Mouse (Mus musculus) layer of hippocampus, adult 2 months (tissue): ENCODE results near the gene Cdh23. TPM values are rescaled to one million over a fixed set of nuclear protein-coding genes. Genes with fewer than 3 reads are reported as not detected.
A peak's percentile ranks its signal among the peaks of the same experiment; 100 is the strongest.

Experiments
- DNase-seq, 2 experiments: peaks; one replicate each; pipeline ENCODE4 v3.0.0; 2022; ENCODE audit warnings: low spot score in 2 of 2
- H3K27ac ChIP-seq: fragments of 200-600 bp; 2 replicates; pipeline ENCODE4 v1.8.1; 2022
- H3K4me3 ChIP-seq: fragments of 200-600 bp; 2 replicates; pipeline ENCODE4 v1.8.1; 2022; ENCODE audit warnings: mild to moderate bottlenecking
- CTCF ChIP-seq: fragments of 200-600 bp; conservative IDR thresholded peaks from 2 replicates; pipeline ENCODE4 v1.8.1; 2022; ENCODE audit warnings: antibody characterized with exemption, mild to moderate bottlenecking, moderate library complexity
- total RNA-seq, 2 experiments: library from RNA; stranded (reverse); gene quantifications; 2 replicates each; pipeline ENCODE4 v1.2.3; 2021

Cdh23 gene
- total RNA-seq, 2 experiments from 2014 or later, result 2.7 to 2.9 TPM

DNA sequence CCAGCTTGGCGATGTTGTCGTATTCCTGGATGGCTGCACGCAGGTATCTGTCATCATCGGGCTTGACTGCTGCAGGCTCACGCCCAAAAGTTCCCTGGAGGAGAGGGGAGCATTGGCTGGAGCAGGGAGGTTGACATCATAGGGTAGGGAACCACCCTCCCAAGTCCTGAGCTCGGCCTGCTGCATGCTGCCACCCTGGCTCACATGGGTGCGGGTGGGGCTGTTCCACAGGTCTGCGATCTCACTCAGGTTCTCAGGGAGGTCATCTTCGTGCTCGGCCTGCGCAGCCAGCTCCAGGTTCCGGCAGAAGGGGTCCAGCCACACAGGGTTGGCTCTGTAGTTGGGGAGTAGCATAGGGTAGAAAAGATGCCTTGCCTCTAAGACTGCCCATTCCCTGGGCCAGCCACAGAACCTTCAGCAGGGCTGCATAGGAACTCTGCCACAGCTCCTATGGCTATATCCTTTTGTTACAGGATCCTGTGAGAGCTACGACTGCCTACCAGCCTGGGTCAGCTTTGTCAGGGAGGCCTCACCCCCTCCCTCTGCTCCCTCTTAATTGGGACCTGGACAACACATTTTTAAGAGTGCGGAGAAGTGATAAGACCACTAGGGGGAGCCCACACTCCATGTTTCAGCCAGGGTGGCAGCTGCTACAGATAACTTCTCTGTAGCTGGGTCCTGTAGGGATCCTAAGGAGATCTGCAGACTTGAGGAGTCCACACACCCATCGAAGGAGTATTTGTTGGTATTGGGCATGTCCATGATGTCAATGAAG, 391.2 kb downstream of the Cdh23 start:
- DNase-seq, result peak; percentile 83 to 85
- H3K27ac ChIP-seq, result no peak overlapping the region; the same call in 1 of the 2 replicates
- peak; percentile 95 for TF ChIP-seq CTCF
- no peak overlapping the region for H3K4me3 ChIP-seq

- DNase-seq, result no peak
- no peak for TF ChIP-seq CTCF
- H3K4me3 ChIP-seq, result no peak overlapping the region
- H3K27ac ChIP-seq, result no peak overlapping the region
Measured at GRCm38 (mm10) chr10:60303419-60303818, 392.9 kb downstream of the Cdh23 start.

DNA sequence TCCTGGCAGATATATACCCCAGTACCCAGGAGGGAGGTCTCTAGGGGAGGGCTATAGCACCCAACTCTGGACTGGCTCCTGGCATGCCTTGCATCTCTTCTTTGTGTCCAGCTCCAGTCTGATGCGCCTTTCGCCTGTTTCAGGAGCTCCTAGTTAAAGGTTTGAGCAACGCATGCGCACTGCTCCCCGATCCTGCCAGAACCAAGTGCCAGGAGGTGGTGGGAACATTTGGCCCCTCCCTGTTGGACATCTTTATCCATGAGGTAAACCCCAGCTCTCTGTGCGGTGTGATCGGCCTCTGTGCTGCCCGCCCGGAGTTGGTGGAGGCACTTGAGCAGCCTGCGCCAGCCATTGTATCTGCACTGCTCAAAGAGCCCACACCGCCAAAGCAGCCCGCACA, 396.7 kb downstream of the Cdh23 start:
- Histone ChIP-seq H3K4me3 (no peak overlapping the region), H3K27ac (0 out of 2 replicates have a peak overlapping the region, but pooled peaks have one; percentile 0)
- no peak for TF ChIP-seq CTCF
- no peak for DNase-seq

- H3K4me3 ChIP-seq, result no peak overlapping the region
- no peak for TF ChIP-seq CTCF
Measured at GRCm38 (mm10) chr10:60296027-60296426, 400.3 kb downstream of the Cdh23 start.

GRCm38 (mm10) chr10:60295356-60295755, 400.9 kb downstream of the Cdh23 start:
- DNase-seq, result no peak
- no peak for TF ChIP-seq CTCF
- Histone ChIP-seq H3K4me3 (no peak overlapping the region), H3K27ac (peak overlapping the region; percentile 4)

More at GRCm38 (mm10) chr10:60296027-60296426, 400.3 kb downstream of the Cdh23 start:
- no peak for DNase-seq
- H3K27ac ChIP-seq, result peak overlapping the region; percentile 4

GRCm38 (mm10) chr10:60294621-60295020, 401.7 kb downstream of the Cdh23 start:
- TF ChIP-seq CTCF, result no peak
- no peak overlapping the region for H3K4me3 ChIP-seq
- peak overlapping the region; percentile 4; the same call in 1 of the 2 replicates for H3K27ac ChIP-seq
- no peak for DNase-seq

DNA sequence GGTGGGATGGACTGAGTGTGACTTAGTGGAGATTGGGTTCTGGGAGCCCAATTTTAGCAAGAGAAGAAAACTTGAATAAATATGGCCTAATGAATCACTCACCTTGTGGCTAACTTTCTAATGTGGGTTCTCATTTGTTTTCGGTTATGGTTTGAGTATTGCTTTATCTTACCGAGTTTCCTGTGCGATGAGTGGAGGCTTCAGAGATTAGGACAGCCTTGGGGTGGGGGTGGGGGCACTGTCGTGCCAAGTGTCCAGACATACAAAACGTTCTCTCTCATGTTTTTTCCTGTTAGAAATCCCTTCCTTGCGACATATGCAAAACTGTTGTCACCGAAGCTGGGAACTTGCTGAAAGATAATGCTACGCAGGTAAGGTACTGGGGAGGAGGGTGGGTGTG, 404.1 kb downstream of the Cdh23 start:
- no peak for TF ChIP-seq CTCF
- no peak for DNase-seq
- no peak overlapping the region for H3K27ac ChIP-seq
- H3K4me3 ChIP-seq, result no peak overlapping the region

GRCm38 (mm10) chr10:60290739-60291110, 405.6 kb downstream of the Cdh23 start:
- no peak for TF ChIP-seq CTCF
- DNase-seq, result no peak
- Histone ChIP-seq H3K4me3 (no peak overlapping the region), H3K27ac (peak overlapping the region; percentile 51; the same call in 1 of the 2 replicates)

- TF ChIP-seq CTCF, result no peak
- H3K4me3 ChIP-seq, result no peak overlapping the region
- peak overlapping the region; percentile 51; the same call in 1 of the 2 replicates for H3K27ac ChIP-seq
- no peak for DNase-seq
Measured at GRCm38 (mm10) chr10:60290026-60290738, 406.1 kb downstream of the Cdh23 start.

GRCm38 (mm10) chr10:60289216-60289615, 407.1 kb downstream of the Cdh23 start:
- TF ChIP-seq CTCF, result no peak
- Histone ChIP-seq H3K27ac (peak overlapping the region; percentile 11; the same call in 1 of the 2 replicates), H3K4me3 (no peak overlapping the region)
- DNase-seq, result no peak

DNA sequence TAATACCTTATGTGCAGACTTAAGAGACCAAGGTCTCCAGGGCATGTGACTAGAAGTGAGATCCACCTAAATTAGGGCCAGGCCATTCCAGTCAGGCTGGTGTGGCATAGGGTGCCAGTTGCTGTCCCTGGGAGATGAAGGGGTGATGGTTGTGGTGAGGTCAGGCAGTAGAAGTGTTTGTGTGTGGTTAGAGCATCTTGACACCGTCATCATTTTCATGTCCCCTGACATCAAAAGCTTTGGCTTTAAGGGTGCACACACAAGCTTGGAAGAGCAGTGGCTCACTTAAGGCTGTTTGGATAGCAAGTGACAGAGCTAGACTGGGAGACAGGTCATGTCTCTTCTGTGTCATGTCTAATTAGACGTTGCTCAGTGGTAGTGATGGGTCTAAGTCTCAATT, 408.6 kb downstream of the Cdh23 start:
- TF ChIP-seq CTCF, result no peak

DNA sequence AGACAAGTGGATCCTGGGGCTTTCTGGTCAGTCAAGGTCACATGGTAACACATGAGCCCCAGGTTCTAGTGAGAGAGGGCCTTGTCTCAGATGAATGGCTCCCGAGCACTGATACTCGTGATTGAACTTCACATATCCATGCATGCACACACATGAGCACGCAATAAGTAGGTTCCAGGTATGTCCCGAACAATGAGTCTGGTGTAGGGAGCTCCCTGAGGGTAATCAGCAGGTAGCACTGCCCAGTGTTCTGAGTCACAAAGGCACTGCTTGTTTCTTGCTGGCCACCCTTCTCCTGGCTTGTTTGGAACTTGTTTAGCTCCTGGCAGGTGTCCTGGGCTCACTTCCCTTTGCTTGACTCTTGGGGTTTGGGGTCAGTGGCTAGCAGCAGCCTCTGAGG, 409.1 kb downstream of the Cdh23 start:
- H3K27ac ChIP-seq, result peak overlapping the region; percentile 99
- no peak for DNase-seq
- no peak overlapping the region for H3K4me3 ChIP-seq
- no peak for TF ChIP-seq CTCF

More for the DNA sequence above, 408.6 kb downstream of the Cdh23 start:
- Histone ChIP-seq H3K4me3 (no peak overlapping the region), H3K27ac (peak overlapping the region; percentile 99; the same call in 1 of the 2 replicates)
- no peak for DNase-seq

DNA sequence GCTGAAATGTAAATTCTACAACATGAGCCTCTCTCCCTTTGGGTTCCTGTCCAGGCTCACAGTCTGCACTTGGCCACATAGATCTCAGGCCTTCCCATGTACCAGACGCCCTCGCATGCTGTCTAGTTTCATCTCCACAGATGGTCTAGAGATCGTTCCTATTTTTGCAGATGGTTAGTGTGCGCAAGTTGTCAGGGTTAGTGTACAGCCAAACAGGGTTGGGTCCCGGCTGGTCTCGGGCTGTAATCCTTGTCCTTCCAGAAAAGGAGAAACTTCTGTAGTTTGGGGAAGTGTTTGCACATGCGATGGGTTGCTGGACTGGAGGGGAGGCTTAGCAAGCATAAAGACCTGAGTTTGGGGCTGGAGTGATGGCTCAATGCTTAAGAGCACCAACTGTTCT, 409.7 kb downstream of the Cdh23 start:
- DNase-seq, result no peak

More for the DNA sequence above, 409.7 kb downstream of the Cdh23 start:
- no peak for TF ChIP-seq CTCF
- peak overlapping the region; percentile 52 for H3K4me3 ChIP-seq
- H3K27ac ChIP-seq, result peak overlapping the region; percentile 99
